Mouse (Mus musculus) WW6 (cell line): ENCODE data around the gene Derl3.
"Not testable (repeated sequence)": the region's sequence is repeated elsewhere in the genome, so short reads cannot be mapped to it uniquely, and the experiment has no call there.

Experiments used
- DNase-seq: peaks from one replicate; pipeline ENCODE4 v3.0.0-alpha.2; 2013; ENCODE audit warnings: low read depth, low spot score

The Derl3 gene

GRCm38 (mm10) chr10:75872915-75873542 is 20.2 kb upstream of the Derl3 start:
- DNase-seq, result peak; percentile 77

DNA sequence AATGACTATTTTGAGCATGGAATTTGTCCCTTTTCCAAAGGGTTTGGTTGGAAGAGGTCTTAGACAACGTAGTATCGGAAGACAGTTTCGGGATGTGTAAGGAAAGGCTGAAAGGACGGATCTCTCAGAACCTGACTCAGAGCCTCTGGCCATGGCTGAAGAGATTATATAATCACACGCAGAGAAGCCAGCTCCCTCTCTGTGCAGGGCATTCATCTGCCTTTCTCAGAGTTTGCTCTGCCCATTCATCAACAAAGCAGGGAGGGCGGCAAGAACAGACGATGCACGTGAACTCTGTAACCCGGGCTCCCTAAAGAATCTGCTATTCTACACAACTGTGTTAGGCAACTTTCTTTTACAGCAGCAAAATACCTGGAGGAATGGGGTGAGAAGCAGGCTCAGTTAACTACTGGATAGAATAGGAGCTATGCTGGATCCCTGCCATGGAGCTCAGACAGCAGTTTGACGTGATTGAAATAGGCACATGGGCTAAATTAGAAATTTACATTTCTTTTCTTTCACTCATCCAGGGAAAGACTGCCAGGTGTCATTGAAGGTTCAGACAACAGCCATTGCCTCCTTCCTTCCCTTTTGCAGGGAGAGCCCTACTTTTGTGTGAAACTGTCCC is 19.6 kb upstream of the Derl3 start:
- no peak for DNase-seq

GRCm38 (mm10) chr10:75878836-75879235 is 14.4 kb upstream of the Derl3 start:
- DNase-seq, result no peak

- no peak for DNase-seq
These were observed 12.9 kb upstream of the Derl3 start for GRCm38 (mm10) chr10:75880351-75880750.

- DNase-seq, result no peak
These were observed 12.2 kb upstream of the Derl3 start for GRCm38 (mm10) chr10:75880771-75881577.

DNA sequence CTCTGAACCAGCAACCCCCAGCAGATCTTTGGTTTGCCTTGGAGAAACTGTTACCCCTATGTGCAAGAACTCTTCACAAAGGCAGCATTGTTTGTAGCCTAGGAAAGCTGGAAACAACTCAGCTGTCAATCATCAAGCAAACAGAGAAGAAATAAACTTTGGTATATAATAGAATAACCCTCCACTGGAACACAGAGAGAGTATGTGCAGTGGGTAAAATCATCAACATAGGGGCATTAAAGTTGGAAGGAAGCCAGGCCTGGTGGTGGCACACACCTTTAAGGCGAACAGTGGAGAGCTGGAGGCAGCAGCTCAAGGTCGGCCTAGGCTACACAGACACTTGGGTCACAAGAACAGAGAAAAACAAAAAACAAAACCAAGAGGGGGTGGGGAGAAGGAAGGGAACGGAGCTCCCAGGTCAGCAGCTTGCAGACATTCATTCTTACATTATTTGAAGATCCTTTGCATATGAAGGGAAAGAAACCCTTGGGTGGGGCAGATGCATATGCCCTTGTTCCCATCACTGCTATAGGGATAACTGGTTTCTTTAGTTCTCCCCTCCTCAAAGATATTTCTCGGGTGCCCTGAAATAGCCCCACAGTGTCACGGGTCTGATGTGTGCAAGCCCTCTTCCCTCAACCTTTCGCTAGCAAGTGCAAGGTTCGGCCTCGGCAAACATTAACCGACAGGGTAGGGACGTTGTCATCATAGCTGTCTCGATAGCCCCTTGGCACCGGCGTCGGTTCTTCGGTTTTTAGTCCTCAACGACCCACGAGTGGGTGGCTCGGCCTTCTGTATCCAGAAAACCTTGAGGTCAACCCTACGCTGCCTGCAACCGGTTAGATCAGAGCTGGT is 11.4 kb upstream of the Derl3 start:
- no peak for DNase-seq

DNA sequence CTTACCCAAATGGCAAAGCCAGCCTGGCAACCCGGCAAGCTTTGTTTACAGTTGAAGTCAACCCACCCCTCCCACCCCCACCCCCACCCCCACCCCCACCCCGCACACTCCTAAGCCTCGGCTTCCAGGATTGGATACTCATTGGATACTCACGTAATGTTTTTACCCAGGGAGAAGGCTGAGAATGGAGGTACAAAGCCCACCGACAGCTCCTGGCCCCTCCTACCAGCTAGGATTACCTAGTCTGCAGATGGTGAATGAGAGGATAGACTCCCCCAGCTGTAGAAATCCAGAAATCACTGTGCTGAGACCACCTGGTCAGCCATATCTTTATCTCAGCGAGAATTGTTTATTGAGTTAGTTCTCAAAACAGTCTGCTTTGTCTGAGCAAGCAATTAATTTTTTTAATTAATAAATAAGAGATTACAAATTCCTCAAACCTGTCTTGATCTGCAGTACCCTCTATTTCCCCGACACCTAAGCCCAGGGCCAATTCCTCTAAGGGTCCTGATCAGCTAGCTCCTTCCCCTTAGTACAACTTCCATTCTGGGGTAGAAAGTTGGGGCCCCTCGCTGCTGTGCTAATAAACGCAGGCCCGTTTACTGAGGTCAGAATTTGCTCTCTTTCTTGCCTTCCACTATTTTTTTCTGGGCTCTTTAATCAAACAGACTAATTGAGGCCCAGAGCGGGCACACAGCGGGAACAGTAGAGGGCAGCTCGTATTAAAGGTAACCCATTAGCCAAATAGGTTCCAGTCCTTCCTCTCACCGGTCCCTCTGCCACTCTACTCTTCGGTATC is 10.6 kb upstream of the Derl3 start:
- no peak for DNase-seq

DNA sequence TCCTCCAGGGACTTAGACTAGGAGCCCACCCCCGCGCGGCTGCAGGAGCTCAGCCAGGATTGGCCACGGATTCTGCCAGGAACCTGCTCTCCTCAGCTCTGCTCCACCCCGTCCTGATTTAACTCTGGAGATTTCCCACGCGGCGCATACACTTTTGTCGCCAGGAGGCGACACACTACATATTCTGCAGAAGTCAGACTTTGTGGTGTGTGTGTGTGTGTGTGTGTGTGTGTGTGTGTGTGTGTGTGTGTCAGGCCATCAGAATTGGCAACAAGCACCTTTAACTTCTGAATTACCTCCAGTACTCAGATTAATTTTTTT is 10.0 kb upstream of the Derl3 start:
- DNase-seq, result peak; percentile 79

DNA sequence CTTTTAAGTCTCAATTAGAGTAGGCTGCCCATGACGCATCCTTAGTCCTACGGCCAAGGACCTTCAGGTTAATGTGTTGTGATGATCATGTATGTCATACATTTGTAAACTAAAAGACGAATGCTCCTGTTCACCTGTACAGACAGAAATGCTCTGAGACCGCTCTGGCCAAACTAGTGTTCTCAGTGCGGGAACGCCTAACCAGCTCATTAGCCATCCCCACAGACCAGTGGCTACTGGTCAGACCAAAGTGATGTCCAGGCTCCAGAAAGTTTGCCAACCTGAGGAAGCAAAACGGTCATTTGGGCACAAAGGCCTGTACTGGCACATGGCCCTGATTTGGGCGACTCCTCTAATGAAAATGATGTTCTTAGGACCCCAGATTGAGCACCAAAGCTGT is 8.5 kb upstream of the Derl3 start:
- no peak for DNase-seq

GRCm38 (mm10) chr10:75887504-75887903 is 5.7 kb upstream of the Derl3 start:
- not testable (repeated sequence) for DNase-seq

DNA sequence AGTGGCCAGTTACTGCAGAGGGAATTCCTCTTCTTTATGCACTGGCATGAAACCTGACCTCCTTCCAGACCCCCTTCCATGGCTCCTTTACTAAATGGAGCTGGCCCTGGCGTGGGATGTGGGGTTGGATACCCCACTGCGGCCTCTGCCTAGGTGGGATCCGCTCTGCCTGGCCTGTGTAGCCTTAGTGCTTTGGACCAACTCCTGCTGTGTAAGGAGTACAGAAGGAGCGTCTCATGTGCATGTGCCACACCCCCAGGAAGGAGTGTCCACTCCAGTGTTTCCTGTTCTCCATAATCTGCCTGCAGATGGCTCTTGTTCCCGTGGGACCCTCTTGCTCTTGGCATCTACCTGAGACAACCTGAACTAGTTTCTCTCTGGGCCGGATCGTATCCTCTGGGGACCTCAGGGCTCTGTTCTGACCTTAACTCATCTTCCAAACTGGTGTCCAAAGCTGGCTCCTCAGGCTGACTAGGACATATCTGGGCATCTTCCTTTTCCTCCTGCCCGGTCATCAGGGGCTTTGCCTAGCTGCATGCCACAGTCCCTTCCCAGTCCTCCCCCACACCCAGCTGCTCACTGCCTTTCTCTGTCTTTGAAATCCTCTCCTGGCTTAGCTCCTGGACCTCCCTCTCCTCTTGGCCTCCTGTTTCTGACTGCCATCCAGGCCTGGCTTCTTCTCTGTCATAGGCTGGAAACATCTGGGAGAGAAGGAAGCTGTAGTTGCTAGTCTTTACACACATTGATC is 3.6 kb upstream of the Derl3 start:
- no peak for DNase-seq

- DNase-seq, result no peak
These were observed 1.4 kb downstream of the Derl3 start for GRCm38 (mm10) chr10:75894601-75895000.

DNA sequence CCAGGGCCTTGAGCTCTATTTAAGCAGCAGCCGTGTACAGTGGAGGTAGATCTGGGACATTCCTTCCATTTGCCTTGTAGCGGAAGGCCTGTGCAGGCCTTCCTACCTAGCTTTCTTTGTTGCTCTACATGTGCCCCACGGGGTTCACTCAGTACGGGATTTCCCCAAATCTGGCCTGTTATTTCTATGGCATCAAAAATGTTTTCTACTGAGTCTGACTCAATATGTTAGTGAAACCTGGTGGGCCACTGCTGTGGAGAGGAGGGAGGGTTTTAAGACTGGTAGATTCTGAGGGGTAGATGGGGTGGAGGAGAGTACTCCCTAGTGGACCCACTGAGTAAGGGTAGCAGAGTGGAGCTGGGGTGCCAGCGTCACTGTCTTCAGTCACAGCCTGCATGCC is 2.5 kb downstream of the Derl3 start:
- DNase-seq, result no peak

DNA sequence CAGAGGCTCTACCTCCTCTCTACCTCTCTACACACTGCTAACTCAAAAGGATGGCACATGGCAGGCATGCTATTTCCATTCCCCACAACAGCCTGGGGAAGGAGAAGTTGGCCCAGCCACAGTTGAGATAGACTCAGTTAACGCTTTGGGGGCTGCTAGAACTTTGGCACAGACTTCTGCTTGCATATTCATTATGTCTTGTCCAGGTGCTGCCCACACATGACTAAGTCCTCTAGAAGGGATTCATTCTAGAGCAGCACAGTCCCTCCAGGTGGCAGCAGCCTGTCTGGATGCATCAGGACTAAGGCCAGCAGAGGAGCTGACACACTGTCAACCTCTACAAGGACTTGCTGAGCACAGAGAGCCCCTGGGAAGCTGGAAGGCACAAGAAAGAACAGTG is 3.0 kb downstream of the Derl3 start:
- DNase-seq, result no peak

- DNase-seq, result peak; percentile 45
These were observed 4.2 kb downstream of the Derl3 start for GRCm38 (mm10) chr10:75897373-75897772.

DNA sequence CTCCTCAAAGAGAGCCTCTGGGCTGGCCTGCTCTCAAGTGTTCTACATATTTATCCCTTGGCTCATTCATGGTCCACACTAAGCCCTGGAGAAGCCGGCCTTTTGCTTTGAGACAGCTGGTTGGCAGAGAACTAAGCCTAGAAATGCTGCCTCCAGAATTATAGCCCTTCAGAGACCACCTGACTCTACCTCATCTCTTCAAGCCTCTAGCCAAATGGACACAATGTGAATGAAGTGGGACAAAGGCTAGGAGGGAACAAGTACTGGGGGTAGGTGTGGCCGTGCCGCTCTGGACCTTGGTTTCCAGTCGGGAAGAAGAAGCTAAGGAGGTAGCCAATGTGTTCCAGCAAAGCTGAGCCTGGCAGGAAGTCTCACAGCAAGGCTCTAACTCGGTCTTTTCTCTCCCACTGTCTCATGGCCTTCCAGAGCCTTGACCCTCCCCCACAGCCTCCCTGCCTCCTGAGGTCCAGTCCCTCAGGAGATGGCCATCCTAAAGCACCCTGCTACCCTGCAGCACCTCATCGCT is 4.9 kb downstream of the Derl3 start:
- DNase-seq, result no peak

DNA sequence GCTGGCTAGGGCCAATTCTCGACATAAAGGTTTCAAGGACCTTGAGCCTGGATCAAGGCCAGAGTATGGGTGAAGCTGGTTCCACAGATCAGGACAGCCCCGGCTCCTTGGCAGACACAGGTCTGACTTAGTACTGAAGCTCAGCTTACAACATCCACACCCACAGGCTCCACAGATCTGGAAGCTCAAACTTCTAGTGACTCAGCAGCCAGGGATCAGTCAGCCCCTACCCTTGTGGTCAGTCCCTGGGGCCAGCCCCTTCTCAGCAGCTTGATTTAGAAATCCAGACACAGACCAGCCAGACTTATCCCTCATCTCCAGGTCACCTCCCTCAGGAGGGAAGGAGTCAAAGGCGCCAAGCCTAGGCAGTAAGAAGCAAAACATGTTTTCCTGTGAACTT is 5.6 kb downstream of the Derl3 start:
- no peak for DNase-seq

- DNase-seq, result no peak
These were observed 11.2 kb downstream of the Derl3 start for GRCm38 (mm10) chr10:75904391-75904790.

- no peak for DNase-seq
These were observed 13.7 kb downstream of the Derl3 start for GRCm38 (mm10) chr10:75906882-75907281.

DNA sequence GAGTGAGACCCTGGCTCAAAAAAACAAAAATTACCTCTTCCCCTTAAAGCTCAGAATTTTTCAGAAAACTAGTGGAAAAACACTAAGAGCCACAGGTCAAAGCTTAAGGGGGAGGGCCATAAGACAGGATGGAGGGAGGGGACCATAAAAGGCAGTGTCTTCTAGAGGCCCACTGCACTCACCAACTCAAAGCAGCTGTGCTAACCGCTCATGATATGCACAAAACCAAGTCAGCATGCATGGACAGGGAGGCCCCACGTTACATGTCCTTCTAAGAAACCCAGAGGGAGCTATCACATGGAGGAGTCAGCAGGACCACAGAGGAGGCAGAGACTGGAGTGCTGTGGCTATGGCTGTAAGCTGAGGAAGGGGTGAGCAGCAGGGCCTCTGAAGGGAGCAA is 17.5 kb downstream of the Derl3 start:
- DNase-seq, result no peak
